Mouse (Mus musculus): Measurements from ENCODE around the gene Cfap46. TPM values are rescaled to one million over a fixed set of nuclear protein-coding genes. Genes with fewer than 3 reads are reported as not detected.
"Not testable (repeated sequence)": the region's sequence is repeated elsewhere in the genome, so short reads cannot be mapped to it uniquely, and the experiment has no call there.

The Cfap46 gene
- polyA plus RNA-seq, 1 experiment from 2014 or later, result 0.24 TPM

DNA sequence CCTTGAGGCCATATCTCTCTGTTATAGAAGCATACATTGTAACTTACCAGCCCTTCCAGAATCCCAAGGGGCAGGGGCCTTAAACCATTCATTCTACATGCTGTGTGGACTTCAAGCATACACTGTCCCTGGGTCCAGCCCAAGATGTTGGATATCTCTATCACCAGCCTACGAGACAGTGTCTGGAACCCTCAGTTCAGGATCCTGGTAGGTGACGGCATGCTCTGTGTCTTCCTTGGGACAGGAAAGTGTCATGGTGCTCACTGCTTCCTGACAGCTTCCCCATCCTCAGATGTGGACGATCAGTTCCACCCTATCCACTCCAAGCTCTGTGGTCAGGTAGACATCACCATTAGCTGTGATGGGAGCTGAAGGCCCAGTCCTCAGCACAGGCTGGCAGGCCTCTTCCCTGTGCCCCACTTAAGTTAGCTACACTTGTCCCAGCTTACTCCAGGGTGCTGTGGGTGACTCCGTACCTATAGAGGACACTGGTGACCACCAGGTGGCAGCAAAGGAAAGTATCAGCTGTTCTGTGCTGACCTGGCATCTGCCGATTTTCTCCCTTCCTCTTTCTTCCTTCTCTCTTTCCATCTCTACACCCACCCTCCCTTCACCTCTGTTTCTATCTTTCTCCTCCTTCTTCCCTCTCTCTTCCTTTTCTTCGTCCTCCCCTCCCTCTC lies 19.7 kb upstream of the Cfap46 start:
- peaks cover 18% of the 10 kb centered on the region; the same call in 1 of the 2 replicates for H3K27me3 ChIP-seq
- ATAC-seq (ENCODE audit: insufficient number of reproducible peaks, low FRiP score, low TSS enrichment, low read depth), result peak; percentile 67; the same call in 1 of the 2 replicates
- 32% methylated on average over 6 of the region's 6 CpGs for WGBS
- H3K27ac ChIP-seq, result no peak overlapping the region
- H3K4me3 ChIP-seq, result no peak overlapping the region
- H3K36me3 ChIP-seq, result no peaks in the 10 kb centered on the region
- no peaks in the 10 kb centered on the region; the same call in 1 of the 2 replicates for H3K4me1 ChIP-seq
- no peak overlapping the region for H3K4me2 ChIP-seq
- no peaks in the 10 kb centered on the region for H3K9me3 ChIP-seq
- H3K9ac ChIP-seq, result no peak overlapping the region

GRCm38 (mm10) chr7:139701651-139702301 lies 18.2 kb upstream of the Cfap46 start:
- Histone ChIP-seq H3K27me3 (peaks cover 12% of the 10 kb centered on the region; the same call in 1 of the 2 replicates), H3K4me3 (no peak overlapping the region), H3K4me1 (no peaks in the 10 kb centered on the region; the same call in 1 of the 2 replicates), H3K36me3 (no peaks in the 10 kb centered on the region), H3K27ac (no peak overlapping the region), H3K4me2 (no peak overlapping the region), H3K9ac (no peak overlapping the region), H3K9me3 (no peaks in the 10 kb centered on the region; the same call in 1 of the 2 replicates)
- no peak for ATAC-seq (ENCODE audit: insufficient number of reproducible peaks, low FRiP score, low TSS enrichment, low read depth)
- WGBS, result 38% methylated on average over 6 of the region's 6 CpGs

DNA sequence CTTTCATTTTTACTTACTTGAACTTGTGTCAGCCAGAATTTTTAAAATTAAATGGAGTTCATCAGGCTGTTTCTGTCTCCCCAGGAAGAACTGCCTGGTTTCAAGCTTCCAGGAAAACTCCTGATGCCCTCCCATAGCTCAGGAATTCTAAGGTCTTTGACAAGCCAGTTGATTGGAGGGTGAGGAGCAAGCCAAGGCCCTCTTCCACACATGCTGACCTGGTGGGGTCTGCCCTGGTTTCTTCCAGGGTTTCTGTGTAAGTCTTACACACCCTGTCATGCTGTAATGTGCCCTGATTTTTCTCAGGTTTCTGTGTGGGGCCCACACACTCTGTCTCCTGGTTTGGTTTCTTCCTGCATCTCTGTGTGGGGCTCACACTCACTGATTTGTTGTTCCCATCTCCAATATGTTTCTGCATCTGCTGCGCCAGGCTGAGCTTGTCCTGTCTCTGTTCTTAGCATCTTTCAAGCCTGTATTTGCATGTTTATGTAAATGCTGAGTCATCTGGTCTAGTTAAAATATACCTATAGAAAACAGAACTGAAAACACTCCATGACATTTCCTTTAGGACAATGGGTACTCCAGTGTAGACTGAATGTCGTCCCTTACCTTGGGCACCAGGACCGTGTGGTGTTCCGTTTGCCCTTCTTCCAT lies 9.2 kb upstream of the Cfap46 start:
- Histone ChIP-seq H3K27me3 (no peaks in the 10 kb centered on the region), H3K9ac (no peak overlapping the region), H3K4me2 (no peak overlapping the region), H3K4me1 (no peaks in the 10 kb centered on the region), H3K27ac (no peak overlapping the region), H3K4me3 (no peak overlapping the region), H3K9me3 (no peaks in the 10 kb centered on the region; the same call in 1 of the 2 replicates), H3K36me3 (no peaks in the 10 kb centered on the region)
- ATAC-seq (ENCODE audit: insufficient number of reproducible peaks, low FRiP score, low TSS enrichment, low read depth), result no peak
- WGBS, result 93% methylated on average over 4 of the region's 4 CpGs

GRCm38 (mm10) chr7:139692211-139692610 lies 8.6 kb upstream of the Cfap46 start:
- no peak overlapping the region for H3K4me2 ChIP-seq
- H3K36me3 ChIP-seq, result no peaks in the 10 kb centered on the region
- H3K27me3 ChIP-seq, result no peaks in the 10 kb centered on the region
- no peak for ATAC-seq (ENCODE audit: insufficient number of reproducible peaks, low FRiP score, low TSS enrichment, low read depth)
- H3K4me1 ChIP-seq, result no peaks in the 10 kb centered on the region
- H3K9ac ChIP-seq, result no peak overlapping the region
- 79% methylated on average over 11 of the region's 11 CpGs for WGBS
- H3K4me3 ChIP-seq, result no peak overlapping the region
- H3K9me3 ChIP-seq, result no peaks in the 10 kb centered on the region; the same call in 1 of the 2 replicates
- H3K27ac ChIP-seq, result no peak overlapping the region

DNA sequence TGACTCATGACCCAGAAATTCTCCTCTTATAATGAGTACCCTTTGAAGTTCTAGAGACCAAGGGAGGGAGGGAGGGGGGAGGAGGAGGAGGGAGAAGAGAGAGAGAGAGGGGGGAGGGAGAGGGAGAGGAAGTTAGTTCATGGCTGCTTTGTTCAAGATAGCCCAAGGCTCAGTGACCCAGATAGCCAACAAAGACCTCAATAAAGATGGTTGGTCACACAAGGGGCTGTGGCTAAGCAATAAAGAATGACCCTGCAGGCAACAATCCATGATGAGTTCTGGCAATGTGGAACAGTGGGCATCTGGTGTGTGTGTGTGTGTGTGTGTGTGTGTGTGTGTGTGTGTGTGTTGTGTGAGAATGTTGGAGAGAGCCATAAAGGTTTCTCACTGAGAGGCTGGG lies 1.7 kb upstream of the Cfap46 start:
- no peak overlapping the region for H3K4me2 ChIP-seq
- no peak for ATAC-seq (ENCODE audit: insufficient number of reproducible peaks, low FRiP score, low TSS enrichment, low read depth)
- no peaks in the 10 kb centered on the region for H3K36me3 ChIP-seq
- no peak overlapping the region for H3K4me3 ChIP-seq
- no peak overlapping the region for H3K27ac ChIP-seq
- no peaks in the 10 kb centered on the region; the same call in 1 of the 2 replicates for H3K4me1 ChIP-seq
- H3K9me3 ChIP-seq, result no peaks in the 10 kb centered on the region
- H3K9ac ChIP-seq, result no peak overlapping the region
- peaks cover 4% of the 10 kb centered on the region; the same call in 1 of the 2 replicates for H3K27me3 ChIP-seq

DNA sequence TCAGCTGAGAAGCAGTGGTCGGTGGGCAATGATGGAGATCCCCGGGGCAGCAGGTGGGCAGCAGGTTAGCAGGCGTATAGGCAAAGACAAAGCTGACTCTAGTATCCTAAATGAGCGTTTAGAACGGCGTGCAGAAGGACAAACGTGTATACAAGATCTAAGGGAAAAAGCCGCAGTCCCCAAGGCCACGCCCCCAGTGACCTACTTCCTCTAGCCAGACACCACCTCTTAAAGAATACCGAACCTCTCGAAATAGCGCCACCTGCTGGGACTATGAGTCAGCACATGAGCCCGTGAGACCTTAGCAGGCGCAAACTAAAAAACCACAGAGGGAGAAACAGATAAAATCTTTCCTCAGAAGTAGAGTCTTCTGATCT lies 924 bp upstream of the Cfap46 start:
- WGBS, result under 1% methylated on average over 14 of the region's 14 CpGs

GRCm38 (mm10) chr7:139681921-139682598 lies 1.6 kb downstream of the Cfap46 start:
- no peaks in the 10 kb centered on the region; the same call in 1 of the 2 replicates for H3K4me1 ChIP-seq
- 67% methylated on average over 11 of the region's 11 CpGs for WGBS
- peaks cover 4% of the 10 kb centered on the region; the same call in 1 of the 2 replicates for H3K27me3 ChIP-seq
- no peak overlapping the region for H3K4me3 ChIP-seq
- no peak for ATAC-seq (ENCODE audit: insufficient number of reproducible peaks, low FRiP score, low TSS enrichment, low read depth)
- H3K9me3 ChIP-seq, result no peaks in the 10 kb centered on the region
- H3K27ac ChIP-seq, result no peak overlapping the region
- no peak overlapping the region for H3K9ac ChIP-seq
- no peak overlapping the region for H3K4me2 ChIP-seq
- no peaks in the 10 kb centered on the region for H3K36me3 ChIP-seq

More for the DNA sequence above, 924 bp upstream of the Cfap46 start:
- Histone ChIP-seq H3K9me3 (no peaks in the 10 kb centered on the region), H3K27ac (0 out of 2 replicates have a peak overlapping the region, but pooled peaks have one; percentile 18), H3K36me3 (no peaks in the 10 kb centered on the region), H3K27me3 (peaks cover 4% of the 10 kb centered on the region; the same call in 1 of the 2 replicates), H3K4me1 (no peaks in the 10 kb centered on the region; the same call in 1 of the 2 replicates), H3K4me2 (peak overlapping the region; percentile 77), H3K4me3 (peak overlapping the region; percentile 50), H3K9ac (peak overlapping the region; percentile 24)
- peak; percentile 87 for ATAC-seq (ENCODE audit: insufficient number of reproducible peaks, low FRiP score, low TSS enrichment, low read depth)

GRCm38 (mm10) chr7:139676433-139676832 lies 7.2 kb downstream of the Cfap46 start:
- 60% methylated on average over 3 of the region's 3 CpGs for WGBS
- Histone ChIP-seq H3K36me3 (no peaks in the 10 kb centered on the region), H3K27ac (no peak overlapping the region), H3K9ac (no peak overlapping the region), H3K4me2 (no peak overlapping the region), H3K9me3 (no peaks in the 10 kb centered on the region), H3K4me3 (no peak overlapping the region), H3K4me1 (no peaks in the 10 kb centered on the region), H3K27me3 (no peaks in the 10 kb centered on the region; the same call in 1 of the 2 replicates)
- no peak for ATAC-seq (ENCODE audit: insufficient number of reproducible peaks, low FRiP score, low TSS enrichment, low read depth)

GRCm38 (mm10) chr7:139666871-139667270 lies 16.7 kb downstream of the Cfap46 start:
- Histone ChIP-seq H3K36me3 (no peaks in the 10 kb centered on the region), H3K27ac (no peak overlapping the region), H3K9ac (no peak overlapping the region), H3K9me3 (no peaks in the 10 kb centered on the region), H3K4me3 (no peak overlapping the region), H3K4me2 (no peak overlapping the region), H3K27me3 (0 out of 2 replicates have a peak, but pooled peaks cover 3% of the 10 kb centered on the region), H3K4me1 (no peaks in the 10 kb centered on the region)
- WGBS, result 81% methylated on average over 8 of the region's 8 CpGs
- no peak for ATAC-seq (ENCODE audit: insufficient number of reproducible peaks, low FRiP score, low TSS enrichment, low read depth)

DNA sequence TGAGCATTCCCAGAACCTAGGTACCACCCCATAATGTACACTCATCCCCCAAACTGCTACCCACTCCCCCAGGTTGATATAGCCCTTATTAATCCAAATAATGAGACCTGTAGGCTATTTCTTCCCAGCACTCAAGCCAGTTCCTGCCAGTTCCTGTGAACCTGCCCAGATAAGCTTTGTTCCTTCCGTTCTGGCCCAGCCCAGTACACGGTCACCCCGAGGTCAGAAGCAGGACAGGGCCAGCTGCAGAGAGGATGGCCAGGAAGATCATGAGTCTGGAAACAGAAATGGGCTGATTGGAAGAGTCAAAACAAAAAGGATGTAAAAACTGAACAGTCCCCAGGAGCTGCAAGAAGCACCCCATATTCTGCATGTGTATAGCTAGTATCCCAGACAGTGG lies 20.3 kb downstream of the Cfap46 start:
- Histone ChIP-seq H3K9ac (no peak overlapping the region), H3K9me3 (no peaks in the 10 kb centered on the region), H3K27ac (no peak overlapping the region), H3K4me1 (no peaks in the 10 kb centered on the region), H3K36me3 (no peaks in the 10 kb centered on the region), H3K4me2 (no peak overlapping the region), H3K4me3 (no peak overlapping the region), H3K27me3 (0 out of 2 replicates have a peak, but pooled peaks cover 3% of the 10 kb centered on the region)
- WGBS, result 47% methylated on average over 3 of the region's 3 CpGs
- ATAC-seq (ENCODE audit: insufficient number of reproducible peaks, low FRiP score, low TSS enrichment, low read depth), result no peak

- not testable (repeated sequence) for H3K4me2 ChIP-seq; H3K4me3 ChIP-seq; H3K9ac ChIP-seq; ATAC-seq (ENCODE audit: insufficient number of reproducible peaks, low FRiP score, low TSS enrichment, low read depth); H3K27ac ChIP-seq; H3K9me3 ChIP-seq; H3K36me3 ChIP-seq; H3K27me3 ChIP-seq; H3K4me1 ChIP-seq
- WGBS, result 89% methylated on average over 28 of the region's 28 CpGs
These were observed 23.7 kb downstream of the Cfap46 start for GRCm38 (mm10) chr7:139659901-139660300.

Measured in limb, embryonic 15.5 days (tissue).